ENCODE assay signal across 21 mouse cellular contexts in the genomic region with DNA sequence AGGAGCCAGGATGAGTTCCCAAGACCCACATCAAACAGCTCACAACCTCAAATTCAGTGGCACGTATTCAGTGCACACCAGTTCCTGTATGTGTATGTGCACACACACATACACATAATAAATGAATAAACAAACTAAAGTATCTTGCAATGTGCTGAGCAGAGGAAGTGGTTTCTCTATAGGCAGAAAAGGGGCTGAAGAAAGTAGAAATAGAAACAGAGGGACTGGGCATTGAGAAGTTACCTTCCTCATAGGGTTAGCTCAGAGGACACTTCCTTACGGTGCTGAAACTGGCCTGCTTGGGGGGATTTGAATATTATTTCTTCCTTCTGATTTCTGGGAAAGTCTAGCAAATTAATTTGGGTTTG. TPM values are rescaled to one million over a fixed set of nuclear protein-coding genes. Genes with fewer than 3 reads are reported as not detected.
DNase-seq lines count a peak whose midpoint lies in the region; ATAC-seq lines count a peak whose summit lies in the region.
"Had no signal": no experiment of that assay in that cellular context is flagged by ENCODE, and none has a peak within 500 bp of the region (broad histone marks: within the 10 kb centered on the region; RNA-seq: fewer than 3 reads in every experiment).

No protein-coding gene starts in this region.

- H3K27ac ChIP-seq in kidney, embryonic 15.5 days = no peak overlapping the region
- H3K27ac ChIP-seq: embryonic facial prominence, embryonic 10.5 days; heart, adult 2 months; limb, embryonic 15.5 days; midbrain, embryonic 10.5 days; neural tube, embryonic 13.5 days had no signal

- no peaks in the 10 kb centered on the region for H3K4me1 ChIP-seq in kidney, embryonic 15.5 days
- H3K4me1 ChIP-seq: limb, embryonic 15.5 days; neural tube, embryonic 13.5 days had no signal

- peak; percentile 28 for DNase-seq in CD4-positive helper T cell, adult 2 months (ENCODE audit: low read depth, low spot score)
- DNase-seq in kidney, postnatal 25 days = no peak
- no peak for DNase-seq in c-Kit-positive CD71-positive TER-119-positive erythroid progenitor cells, embryonic 14.5 days (ENCODE audit: low spot score)
- DNase-seq: adrenal gland, adult 8-10 months; cerebellum, adult 11-12 months; cerebellum, postnatal 14 days; gastrocnemius, postnatal 14 days; heart, adult 2 months; heart, postnatal 36 days; kidney, adult 18-20 months; kidney, postnatal 10 days; lung, adult 2 months had no signal

- no peak overlapping the region for H3K4me3 ChIP-seq in kidney, embryonic 15.5 days (replicated peaks)
- H3K4me3 ChIP-seq: embryonic facial prominence, embryonic 10.5 days; heart, adult 2 months; limb, embryonic 15.5 days; midbrain, embryonic 10.5 days; neural tube, embryonic 13.5 days had no signal

- 87% methylated on average over 2 of the region's 2 CpGs for WGBS in kidney, embryonic 15.5 days

- no peak overlapping the region for H3K9ac ChIP-seq in kidney, embryonic 15.5 days
- H3K9ac ChIP-seq: limb, embryonic 15.5 days; neural tube, embryonic 13.5 days had no signal

- no peak overlapping the region for H3K4me2 ChIP-seq in kidney, embryonic 15.5 days
- H3K4me2 ChIP-seq: limb, embryonic 15.5 days; neural tube, embryonic 13.5 days had no signal

- no peaks in the 10 kb centered on the region for H3K9me3 ChIP-seq in kidney, embryonic 15.5 days (replicated peaks)
- H3K9me3 ChIP-seq: embryonic facial prominence, embryonic 10.5 days; limb, embryonic 15.5 days; midbrain, embryonic 10.5 days; neural tube, embryonic 13.5 days had no signal

- no peaks in the 10 kb centered on the region for H3K27me3 ChIP-seq in kidney, embryonic 15.5 days
- H3K27me3 ChIP-seq: limb, embryonic 15.5 days; neural tube, embryonic 13.5 days had no signal

- peak; percentile 86 for ATAC-seq in CD4-positive, CD25-positive, alpha-beta regulatory T cell, adult 4 months
- ATAC-seq in common myeloid progenitor, adult 5-6 weeks (replicated peaks; ENCODE audit: low read depth, poor library complexity, severe bottlenecking) = peak; percentile 57
- peak; percentile 38; the same call in 1 of the 2 replicates for ATAC-seq in monocyte, adult 5-6 weeks (replicated peaks; ENCODE audit: insufficient number of reproducible peaks, low FRiP score, low TSS enrichment, poor library complexity, severe bottlenecking)
- no peak for ATAC-seq in kidney, embryonic 15.5 days (replicated peaks; ENCODE audit: low FRiP score)
- ATAC-seq: hindbrain, embryonic 16.5 days had no signal

- no peaks in the 10 kb centered on the region for H3K36me3 ChIP-seq in kidney, embryonic 15.5 days
- H3K36me3 ChIP-seq: embryonic facial prominence, embryonic 10.5 days; limb, embryonic 15.5 days; midbrain, embryonic 10.5 days; neural tube, embryonic 13.5 days had no signal

RNA-seq across cellular contexts. Expression of a gene that starts 21.5 kb away (rescaled TPM):
- polyA plus RNA-seq in CD4-positive, CD25-positive, alpha-beta regulatory T cell, adult 4 months (2017; shearing (Covaris generic)) = 1 to 10 TPM; 4.6 to 5.4 TPM
- total RNA-seq in common myeloid progenitor, adult 5-6 weeks (2017) = 14.6 and 22.4 TPM in 2 replicates
- 7.0 to 13.8 TPM (median 9.4 TPM) in 3 replicates for total RNA-seq in monocyte, adult 5-6 weeks (2017)
- 4.6 TPM in 2 replicates for polyA plus RNA-seq in kidney, embryonic 15.5 days (2015; fragmentation: Nextera tagmentation; extraction: Ambion mirVana)
